In the genomic region with DNA sequence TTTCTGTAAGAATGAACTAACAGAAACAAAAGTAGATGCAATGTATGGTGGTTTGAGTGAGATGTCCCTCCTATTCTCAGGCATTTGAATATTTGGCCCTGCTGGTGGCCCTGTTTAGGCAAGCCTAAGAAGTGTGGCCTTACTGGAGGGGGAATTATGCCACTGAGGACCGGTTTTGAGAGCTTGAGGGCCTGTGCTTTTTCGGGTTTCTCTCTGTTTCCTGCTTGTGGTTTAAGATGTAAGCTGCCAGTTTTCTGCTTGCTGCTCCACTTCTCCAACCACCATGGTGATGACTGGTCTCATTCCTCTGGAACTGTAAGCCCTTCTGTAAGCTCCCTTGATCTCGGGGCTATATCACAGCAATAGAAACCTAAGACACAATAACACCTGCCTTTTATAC, we compare ENCODE assay signal across 27 mouse cellular contexts.
"Had no signal": no experiment of that assay in that cellular context is flagged by ENCODE, and none has a peak within 500 bp of the region (broad histone marks: within the 10 kb centered on the region; RNA-seq: fewer than 3 reads in every experiment).

No protein-coding gene starts in this region.

- H3K9ac ChIP-seq: heart, embryonic 13.5 days; heart, embryonic 15.5 days; hindbrain, embryonic 12.5 days; hindbrain, embryonic 14.5 days; intestine, embryonic 15.5 days; limb, embryonic 13.5 days; limb, embryonic 15.5 days; liver, embryonic 12.5 days had no signal

- H3K4me3 ChIP-seq: gastrocnemius, adult 2 months; heart, adult 2 months; heart, embryonic 13.5 days; heart, embryonic 15.5 days; hindbrain, embryonic 10.5 days; hindbrain, embryonic 12.5 days; intestine, embryonic 15.5 days; layer of hippocampus, adult 2 months; limb, embryonic 13.5 days; limb, embryonic 15.5 days; liver, embryonic 12.5 days had no signal

- H3K9me3 ChIP-seq: heart, embryonic 13.5 days; heart, embryonic 15.5 days; hindbrain, embryonic 10.5 days; hindbrain, embryonic 12.5 days; intestine, embryonic 15.5 days; limb, embryonic 13.5 days; limb, embryonic 15.5 days; liver, embryonic 12.5 days had no signal

- H3K4me2 ChIP-seq: heart, embryonic 11.5 days; heart, embryonic 13.5 days; heart, embryonic 15.5 days; hindbrain, embryonic 12.5 days; hindbrain, embryonic 14.5 days; intestine, embryonic 15.5 days; limb, embryonic 13.5 days; limb, embryonic 15.5 days; liver, embryonic 12.5 days had no signal

- ATAC-seq: hindbrain, embryonic 16.5 days; inflammation-experienced regulatory T-cells, adult 6 months; intestine, embryonic 15.5 days; intestine, postnatal 0 days; liver, embryonic 12.5 days had no signal

- H3K27me3 ChIP-seq: heart, embryonic 15.5 days; liver, embryonic 12.5 days had no signal

- H3K4me1 ChIP-seq: heart, embryonic 13.5 days; heart, embryonic 15.5 days; hindbrain, embryonic 10.5 days; hindbrain, embryonic 12.5 days; intestine, embryonic 15.5 days; limb, embryonic 13.5 days; limb, embryonic 15.5 days; liver, embryonic 12.5 days had no signal

- DNase-seq: gastrocnemius, adult 2 months; gastrocnemius, postnatal 10 days; gastrocnemius, postnatal 36 days; heart, adult 11 months; heart, adult 2 months; heart, postnatal 14 days; heart, postnatal 36 days; kidney, adult 18-20 months; kidney, adult 8-10 months; kidney, postnatal 10 days; kidney, postnatal 25 days; kidney, postnatal 4 days; left cerebral cortex, postnatal 4 days had no signal

- H3K27ac ChIP-seq: gastrocnemius, adult 2 months; heart, adult 2 months; heart, embryonic 13.5 days; heart, embryonic 15.5 days; hindbrain, embryonic 10.5 days; hindbrain, embryonic 12.5 days; hindbrain, embryonic 14.5 days; intestine, embryonic 15.5 days; layer of hippocampus, adult 2 months; limb, embryonic 13.5 days; limb, embryonic 15.5 days; liver, embryonic 12.5 days had no signal

- H3K36me3 ChIP-seq: heart, embryonic 13.5 days; heart, embryonic 15.5 days; hindbrain, embryonic 10.5 days; hindbrain, embryonic 12.5 days; intestine, embryonic 15.5 days; limb, embryonic 13.5 days; limb, embryonic 15.5 days; liver, embryonic 12.5 days had no signal
